Mouse (Mus musculus): ENCODE results near the gene Arl11. TPM values are rescaled to one million over a fixed set of nuclear protein-coding genes. Genes with fewer than 3 reads are reported as not detected.

The Arl11 gene
- polyA plus RNA-seq, 1 experiment from 2014 or later = 0.37 TPM

DNA sequence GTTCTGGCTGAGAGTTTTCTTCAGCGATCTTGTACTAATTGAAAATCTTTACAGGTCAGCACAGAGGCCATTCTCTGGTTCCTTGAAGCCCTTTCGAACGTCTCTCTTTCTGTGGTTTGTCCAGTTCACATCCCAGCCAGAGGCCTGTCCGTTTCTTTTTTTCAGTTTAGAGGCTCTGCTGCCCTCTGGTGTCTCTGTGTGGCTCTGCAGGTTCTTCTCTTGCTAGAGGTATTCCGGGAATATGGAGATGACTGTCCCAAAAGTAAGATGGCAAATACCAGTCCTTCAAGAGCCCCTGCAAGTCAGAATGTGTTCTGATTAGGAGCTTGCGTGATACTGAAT is 14.8 kb upstream of the Arl11 start:
- no peak overlapping the region for H3K4me2 ChIP-seq (ENCODE audit: low read depth, low read length)
- H3K4me3 ChIP-seq (ENCODE audit: low read depth, low read length) = no peak overlapping the region
- no peak for ATAC-seq (ENCODE audit: low read depth)
- H3K9ac ChIP-seq (replicated peaks; ENCODE audit: low read depth, low read length) = no peak overlapping the region
- H3K27me3 ChIP-seq (ENCODE audit: control insufficient read depth, insufficient read depth, low read length) = no peaks in the 10 kb centered on the region
- no peak overlapping the region for H3K27ac ChIP-seq (ENCODE audit: low read depth, low read length)
- H3K9me3 ChIP-seq (ENCODE audit: control insufficient read depth, low read length) = no peaks in the 10 kb centered on the region
- WGBS = 19% methylated on average over 6 of the region's 6 CpGs
- H3K36me3 ChIP-seq (ENCODE audit: control insufficient read depth, insufficient read depth, low read length) = no peaks in the 10 kb centered on the region
- no peaks in the 10 kb centered on the region for H3K4me1 ChIP-seq (ENCODE audit: control insufficient read depth, insufficient read depth, low read length)

DNA sequence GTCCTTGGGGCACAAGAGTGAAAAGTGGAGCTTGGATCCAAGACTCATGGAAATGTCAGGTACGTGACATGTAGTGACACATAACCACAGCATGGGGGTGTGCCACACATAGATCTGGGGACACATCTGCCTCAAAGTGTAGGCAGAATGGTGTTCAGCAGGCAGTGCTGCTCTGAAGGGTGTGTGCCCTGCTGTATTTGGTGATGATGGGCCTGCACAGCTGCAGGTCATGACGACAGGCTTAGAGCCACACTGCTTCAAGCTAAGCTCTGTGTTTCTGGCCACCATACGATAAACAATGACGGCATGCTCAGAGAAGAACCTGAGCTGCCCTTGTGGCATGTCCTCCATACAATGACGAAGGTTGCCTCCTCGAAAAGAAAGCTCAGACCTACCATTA is 9.7 kb upstream of the Arl11 start:
- H3K4me1 ChIP-seq (ENCODE audit: control insufficient read depth, insufficient read depth, low read length) = no peaks in the 10 kb centered on the region
- ATAC-seq (ENCODE audit: low read depth) = no peak
- 92% methylated on average over 6 of the region's 6 CpGs for whole genome bisulfite sequencing
- H3K36me3 ChIP-seq (ENCODE audit: control insufficient read depth, insufficient read depth, low read length) = no peaks in the 10 kb centered on the region
- H3K4me3 ChIP-seq (ENCODE audit: low read depth, low read length) = no peak overlapping the region
- H3K27ac ChIP-seq (ENCODE audit: low read depth, low read length) = no peak overlapping the region
- no peak overlapping the region for H3K4me2 ChIP-seq (ENCODE audit: low read depth, low read length)
- H3K9me3 ChIP-seq (ENCODE audit: control insufficient read depth, low read length) = no peaks in the 10 kb centered on the region
- H3K9ac ChIP-seq (replicated peaks; ENCODE audit: low read depth, low read length) = no peak overlapping the region
- H3K27me3 ChIP-seq (ENCODE audit: control insufficient read depth, insufficient read depth, low read length) = no peaks in the 10 kb centered on the region

GRCm38 (mm10) chr14:61301323-61301722 is 8.2 kb upstream of the Arl11 start:
- WGBS = 66% methylated on average over 2 of the region's 2 CpGs
- Histone ChIP-seq H3K27me3 (ENCODE audit: control insufficient read depth, insufficient read depth, low read length) (no peaks in the 10 kb centered on the region), H3K36me3 (ENCODE audit: control insufficient read depth, insufficient read depth, low read length) (no peaks in the 10 kb centered on the region), H3K9ac (replicated peaks; ENCODE audit: low read depth, low read length) (no peak overlapping the region), H3K4me1 (ENCODE audit: control insufficient read depth, insufficient read depth, low read length) (no peaks in the 10 kb centered on the region), H3K4me3 (ENCODE audit: low read depth, low read length) (no peak overlapping the region), H3K4me2 (ENCODE audit: low read depth, low read length) (no peak overlapping the region), H3K27ac (ENCODE audit: low read depth, low read length) (no peak overlapping the region), H3K9me3 (ENCODE audit: control insufficient read depth, low read length) (no peaks in the 10 kb centered on the region)
- no peak for ATAC-seq (ENCODE audit: low read depth)

DNA sequence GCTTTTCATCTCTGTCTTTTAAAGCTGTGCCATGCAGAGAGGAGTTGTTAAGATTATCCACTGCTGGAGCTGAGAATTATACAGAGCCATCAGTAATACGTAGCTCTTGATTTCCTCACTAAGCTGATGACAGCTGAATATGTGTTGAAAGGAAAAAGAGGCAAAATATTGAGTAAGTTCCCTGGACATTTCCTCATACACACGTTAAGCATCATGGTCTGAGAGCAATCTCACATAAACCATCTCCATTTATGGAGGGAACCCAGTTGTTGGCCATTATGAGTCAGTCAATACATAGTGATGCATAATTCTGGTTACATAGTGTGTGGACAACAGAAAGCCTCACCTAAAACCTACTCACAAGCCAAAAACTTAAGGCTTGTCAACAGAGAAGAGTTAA is 7.1 kb upstream of the Arl11 start:
- Histone ChIP-seq H3K4me3 (ENCODE audit: low read depth, low read length) (no peak overlapping the region), H3K27me3 (ENCODE audit: control insufficient read depth, insufficient read depth, low read length) (no peaks in the 10 kb centered on the region), H3K4me1 (ENCODE audit: control insufficient read depth, insufficient read depth, low read length) (no peaks in the 10 kb centered on the region), H3K4me2 (ENCODE audit: low read depth, low read length) (no peak overlapping the region), H3K9me3 (ENCODE audit: control insufficient read depth, low read length) (no peaks in the 10 kb centered on the region), H3K9ac (replicated peaks; ENCODE audit: low read depth, low read length) (no peak overlapping the region), H3K27ac (ENCODE audit: low read depth, low read length) (no peak overlapping the region), H3K36me3 (ENCODE audit: control insufficient read depth, insufficient read depth, low read length) (no peaks in the 10 kb centered on the region)
- WGBS = 82% methylated on average over 2 of the region's 2 CpGs
- no peak for ATAC-seq (ENCODE audit: low read depth)

- H3K4me1 ChIP-seq (ENCODE audit: control insufficient read depth, insufficient read depth, low read length) = no peaks in the 10 kb centered on the region
- 84% methylated on average over 4 of the region's 4 CpGs for WGBS
- H3K36me3 ChIP-seq (ENCODE audit: control insufficient read depth, insufficient read depth, low read length) = no peaks in the 10 kb centered on the region
- ATAC-seq (ENCODE audit: low read depth) = no peak
- H3K9ac ChIP-seq (replicated peaks; ENCODE audit: low read depth, low read length) = no peak overlapping the region
- H3K9me3 ChIP-seq (ENCODE audit: control insufficient read depth, low read length) = no peaks in the 10 kb centered on the region
- no peak overlapping the region for H3K27ac ChIP-seq (ENCODE audit: low read depth, low read length)
- no peak overlapping the region for H3K4me2 ChIP-seq (ENCODE audit: low read depth, low read length)
- no peaks in the 10 kb centered on the region for H3K27me3 ChIP-seq (ENCODE audit: control insufficient read depth, insufficient read depth, low read length)
- no peak overlapping the region for H3K4me3 ChIP-seq (ENCODE audit: low read depth, low read length)
Measured at GRCm38 (mm10) chr14:61303969-61304609, 5.5 kb upstream of the Arl11 start.

DNA sequence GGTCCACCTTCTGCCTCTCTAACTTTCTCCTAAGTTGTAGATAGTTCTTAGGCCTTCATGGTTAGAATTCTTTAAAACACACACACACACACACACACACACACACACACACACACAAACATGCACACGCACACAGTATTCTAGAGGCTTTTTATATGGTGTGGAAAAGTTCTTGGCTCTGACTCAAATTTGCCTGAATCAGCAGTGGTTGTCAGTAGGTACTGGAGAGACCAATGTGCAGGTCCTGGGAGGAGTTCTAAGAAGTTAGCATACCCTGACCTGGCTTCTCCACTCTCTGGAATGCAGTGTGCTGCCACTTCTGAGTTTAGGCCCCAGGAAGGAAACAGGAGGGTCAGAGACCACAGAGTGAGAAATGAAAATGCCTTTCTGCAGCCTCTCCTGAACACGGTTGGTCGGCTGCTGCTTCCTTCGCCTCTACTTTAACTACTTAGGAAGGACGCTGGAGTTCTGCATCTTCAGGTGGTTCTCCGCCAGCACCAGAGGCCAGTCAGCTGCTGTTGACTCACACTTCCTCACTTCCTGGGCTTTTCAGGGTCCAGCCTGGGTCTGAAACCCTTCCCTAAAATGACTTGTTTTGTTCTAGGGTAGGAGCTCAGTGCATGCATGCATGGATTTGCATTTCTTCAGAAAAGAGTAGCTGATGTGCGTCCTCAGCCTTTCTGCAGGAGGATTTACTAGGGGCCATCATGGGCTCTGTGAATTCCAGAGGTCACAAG is 651 bp downstream of the Arl11 start:
- no peak overlapping the region for H3K4me3 ChIP-seq (ENCODE audit: low read depth, low read length)
- H3K4me2 ChIP-seq (ENCODE audit: low read depth, low read length) = no peak overlapping the region
- WGBS = 79% methylated on average over 7 of the region's 7 CpGs
- ATAC-seq (ENCODE audit: low read depth) = no peak
- no peak overlapping the region for H3K9ac ChIP-seq (replicated peaks; ENCODE audit: low read depth, low read length)
- H3K9me3 ChIP-seq (ENCODE audit: control insufficient read depth, low read length) = no peaks in the 10 kb centered on the region
- no peaks in the 10 kb centered on the region for H3K27me3 ChIP-seq (ENCODE audit: control insufficient read depth, insufficient read depth, low read length)
- no peaks in the 10 kb centered on the region for H3K36me3 ChIP-seq (ENCODE audit: control insufficient read depth, insufficient read depth, low read length)
- H3K4me1 ChIP-seq (ENCODE audit: control insufficient read depth, insufficient read depth, low read length) = no peaks in the 10 kb centered on the region
- H3K27ac ChIP-seq (ENCODE audit: low read depth, low read length) = no peak overlapping the region

DNA sequence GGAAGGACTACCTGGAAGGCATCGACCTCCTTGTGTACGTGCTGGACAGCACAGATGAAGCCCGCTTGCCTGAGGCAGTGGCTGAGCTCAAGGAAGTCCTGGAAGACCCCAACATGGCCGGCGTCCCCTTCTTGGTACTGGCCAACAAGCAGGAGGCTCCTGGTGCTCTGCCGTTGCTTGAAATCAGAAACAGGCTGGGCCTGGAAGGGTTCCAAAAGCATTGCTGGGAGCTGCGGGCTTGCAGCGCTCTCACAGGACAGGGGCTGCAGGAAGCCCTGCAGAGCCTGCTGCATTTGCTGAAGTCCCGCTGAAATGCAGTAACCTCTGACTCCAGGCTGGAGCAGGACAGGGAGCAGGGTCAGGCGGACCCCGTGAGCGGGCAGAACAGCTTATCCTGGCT is 1.4 kb downstream of the Arl11 start:
- Histone ChIP-seq H3K4me2 (ENCODE audit: low read depth, low read length) (no peak overlapping the region), H3K4me1 (ENCODE audit: control insufficient read depth, insufficient read depth, low read length) (no peaks in the 10 kb centered on the region), H3K9ac (replicated peaks; ENCODE audit: low read depth, low read length) (no peak overlapping the region), H3K27ac (ENCODE audit: low read depth, low read length) (no peak overlapping the region), H3K9me3 (ENCODE audit: control insufficient read depth, low read length) (no peaks in the 10 kb centered on the region), H3K36me3 (ENCODE audit: control insufficient read depth, insufficient read depth, low read length) (no peaks in the 10 kb centered on the region), H3K27me3 (ENCODE audit: control insufficient read depth, insufficient read depth, low read length) (no peaks in the 10 kb centered on the region), H3K4me3 (ENCODE audit: low read depth, low read length) (no peak overlapping the region)
- WGBS = 68% methylated on average over 12 of the region's 12 CpGs
- no peak for ATAC-seq (ENCODE audit: low read depth)

DNA sequence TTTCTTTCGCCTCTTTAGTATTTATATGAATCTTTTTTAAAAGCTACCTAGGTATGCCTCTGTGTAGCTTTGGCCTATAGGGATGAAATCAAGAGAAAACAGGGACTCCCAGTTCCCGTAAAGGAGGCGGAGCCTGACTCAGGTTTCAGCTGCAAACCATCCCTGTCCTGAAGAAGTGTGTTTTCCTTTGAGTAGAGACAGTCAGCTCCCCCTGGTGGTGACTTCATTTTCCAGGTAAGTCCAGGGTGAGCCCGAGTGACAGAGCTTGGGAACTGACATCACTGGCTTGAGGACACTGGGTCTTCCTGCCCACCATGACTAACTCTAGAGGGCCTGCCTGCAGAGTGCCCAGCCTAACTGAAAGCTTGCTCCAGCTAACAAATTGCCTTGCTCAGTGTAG is 7.3 kb downstream of the Arl11 start:
- H3K4me1 ChIP-seq (ENCODE audit: control insufficient read depth, insufficient read depth, low read length) = no peaks in the 10 kb centered on the region
- H3K9me3 ChIP-seq (ENCODE audit: control insufficient read depth, low read length) = no peaks in the 10 kb centered on the region
- H3K27me3 ChIP-seq (ENCODE audit: control insufficient read depth, insufficient read depth, low read length) = no peaks in the 10 kb centered on the region
- H3K4me2 ChIP-seq (ENCODE audit: low read depth, low read length) = no peak overlapping the region
- ATAC-seq (ENCODE audit: low read depth) = no peak; the same call in 1 of the 2 replicates
- H3K4me3 ChIP-seq (ENCODE audit: low read depth, low read length) = no peak overlapping the region
- 32% methylated on average over 4 of the region's 4 CpGs for WGBS
- H3K36me3 ChIP-seq (ENCODE audit: control insufficient read depth, insufficient read depth, low read length) = no peaks in the 10 kb centered on the region
- no peak overlapping the region for H3K27ac ChIP-seq (ENCODE audit: low read depth, low read length)
- H3K9ac ChIP-seq (replicated peaks; ENCODE audit: low read depth, low read length) = no peak overlapping the region

GRCm38 (mm10) chr14:61320765-61321164 is 11.2 kb downstream of the Arl11 start:
- H3K9me3 ChIP-seq (ENCODE audit: control insufficient read depth, low read length) = no peaks in the 10 kb centered on the region
- ATAC-seq (ENCODE audit: low read depth) = no peak
- H3K4me1 ChIP-seq (ENCODE audit: control insufficient read depth, insufficient read depth, low read length) = no peaks in the 10 kb centered on the region
- WGBS = 97% methylated on average over 1 of the region's 1 CpGs
- H3K9ac ChIP-seq (replicated peaks; ENCODE audit: low read depth, low read length) = no peak overlapping the region
- no peaks in the 10 kb centered on the region for H3K27me3 ChIP-seq (ENCODE audit: control insufficient read depth, insufficient read depth, low read length)
- no peaks in the 10 kb centered on the region for H3K36me3 ChIP-seq (ENCODE audit: control insufficient read depth, insufficient read depth, low read length)
- no peak overlapping the region for H3K4me3 ChIP-seq (ENCODE audit: low read depth, low read length)
- H3K4me2 ChIP-seq (ENCODE audit: low read depth, low read length) = no peak overlapping the region
- H3K27ac ChIP-seq (ENCODE audit: low read depth, low read length) = no peak overlapping the region
